20 mouse cellular contexts compared by ENCODE assay signal in genomic region chr11:93587788-93588187, GRCm38 (mm10).
"Had no signal": no experiment of that assay in that cellular context is flagged by ENCODE, and none has a peak within 500 bp of the region (broad histone marks: within the 10 kb centered on the region; RNA-seq: fewer than 3 reads in every experiment).

No protein-coding gene starts in this region.

- H3K27ac ChIP-seq: intestine, embryonic 15.5 days; layer of hippocampus, adult 2 months; limb, embryonic 12.5 days; liver, embryonic 13.5 days; lung, embryonic 15.5 days; macrophage; midbrain, embryonic 15.5 days; neural tube, embryonic 12.5 days; stomach, embryonic 15.5 days had no signal

- H3K36me3 ChIP-seq: intestine, embryonic 15.5 days; limb, embryonic 12.5 days; liver, embryonic 13.5 days; lung, embryonic 15.5 days; midbrain, embryonic 15.5 days; neural tube, embryonic 12.5 days; stomach, embryonic 15.5 days had no signal

- H3K4me3 ChIP-seq: intestine, embryonic 15.5 days; layer of hippocampus, adult 2 months; limb, embryonic 12.5 days; liver, embryonic 13.5 days; lung, embryonic 15.5 days; megakaryocyte, embryonic 14.5 days; midbrain, embryonic 15.5 days; neural tube, embryonic 12.5 days; stomach, embryonic 15.5 days had no signal

- H3K4me1 ChIP-seq: intestine, embryonic 15.5 days; limb, embryonic 12.5 days; liver, embryonic 13.5 days; lung, embryonic 15.5 days; megakaryocyte, embryonic 14.5 days; midbrain, embryonic 15.5 days; neural tube, embryonic 12.5 days; stomach, embryonic 15.5 days had no signal

- H3K9me3 ChIP-seq: intestine, embryonic 15.5 days; liver, embryonic 13.5 days; lung, embryonic 15.5 days; midbrain, embryonic 15.5 days; neural tube, embryonic 12.5 days; stomach, embryonic 15.5 days had no signal

- DNase-seq: kidney, adult 18-20 months; kidney, postnatal 10 days; kidney, postnatal 4 days; liver; liver, embryonic 13.5 days; liver, postnatal 0 days; lung, postnatal 14 days; retina, postnatal 1 day; right cerebral cortex, postnatal 25 days; spleen, adult 18-20 months; thymus, postnatal 36 days had no signal

- ATAC-seq: intestine, embryonic 15.5 days; liver, postnatal 0 days; midbrain, embryonic 15.5 days had no signal

- H3K27me3 ChIP-seq: intestine, embryonic 15.5 days; limb, embryonic 12.5 days; liver, embryonic 13.5 days; lung, embryonic 15.5 days; megakaryocyte, embryonic 14.5 days; midbrain, embryonic 15.5 days; neural tube, embryonic 12.5 days; stomach, embryonic 15.5 days had no signal
